In the genomic region with DNA sequence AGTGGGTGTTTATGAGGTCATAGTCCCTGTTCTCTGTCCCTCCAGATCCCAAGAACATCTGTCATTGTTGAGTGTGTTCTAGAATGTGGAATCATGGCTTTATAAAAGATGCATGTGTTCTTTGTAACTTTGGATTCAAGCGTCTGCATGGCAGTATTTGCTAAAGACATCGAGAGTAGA, we compare ENCODE assay signal across 8 mouse cellular contexts. TPM values are rescaled to one million over a fixed set of nuclear protein-coding genes. Genes with fewer than 3 reads are reported as not detected.
A peak's percentile ranks its signal among the peaks of the same experiment; 100 is the strongest.
DNase-seq lines count a peak whose midpoint lies in the region; ATAC-seq lines count a peak whose summit lies in the region.

A gene (plus strand): TSS at position 81 of the 180 bp plus-strand sequence.

- H3K9me3 ChIP-seq in kidney, embryonic 16.5 days (ENCODE audit: low read length): no peaks in the 10 kb centered on the region
- H3K9me3 ChIP-seq in embryonic facial prominence, embryonic 13.5 days: no peaks in the 10 kb centered on the region
- no peaks in the 10 kb centered on the region for H3K9me3 ChIP-seq in hindbrain, embryonic 13.5 days
- no peaks in the 10 kb centered on the region for H3K9me3 ChIP-seq in midbrain, embryonic 15.5 days

- H3K4me3 ChIP-seq in kidney, embryonic 16.5 days (ENCODE audit: low read length): peak within 1 kb of the TSS; percentile 93
- peak within 1 kb of the TSS; percentile 77 for H3K4me3 ChIP-seq in embryonic facial prominence, embryonic 13.5 days
- H3K4me3 ChIP-seq in hindbrain, embryonic 13.5 days: peak within 1 kb of the TSS; percentile 81
- peak within 1 kb of the TSS; percentile 75 for H3K4me3 ChIP-seq in midbrain, embryonic 15.5 days

- no peak for ATAC-seq in kidney, embryonic 16.5 days (ENCODE audit: low FRiP score, low TSS enrichment)
- ATAC-seq in embryonic facial prominence, embryonic 13.5 days (ENCODE audit: insufficient number of reproducible peaks, insufficient read depth, low FRiP score, low TSS enrichment, low read depth): 0 out of 2 replicates have a peak, but pooled peaks have one; percentile 2
- no peak for ATAC-seq in hindbrain, embryonic 13.5 days (ENCODE audit: low FRiP score)
- ATAC-seq in midbrain, embryonic 15.5 days (replicated peaks): no peak

- intact Hi-C loops in left cerebral cortex, postnatal 10 days (cut with DNase I): loop anchor here (5.0 to 10.0 kb wide), 2 partner anchors 194 to 1033 kb away; no protein-coding TSS in a partner anchor

- peak within 1 kb of the TSS; percentile 83 for H3K9ac ChIP-seq in kidney, embryonic 16.5 days (replicated peaks; ENCODE audit: low read length)
- peak within 1 kb of the TSS; percentile 82 for H3K9ac ChIP-seq in embryonic facial prominence, embryonic 13.5 days
- H3K9ac ChIP-seq in hindbrain, embryonic 13.5 days: peak within 1 kb of the TSS; percentile 85
- H3K9ac ChIP-seq in midbrain, embryonic 15.5 days: peak within 1 kb of the TSS; percentile 68

- peak within 1 kb of the TSS; percentile 75 for H3K4me2 ChIP-seq in kidney, embryonic 16.5 days (replicated peaks; ENCODE audit: low read depth, low read length)
- peak within 1 kb of the TSS; percentile 82 for H3K4me2 ChIP-seq in embryonic facial prominence, embryonic 13.5 days
- H3K4me2 ChIP-seq in hindbrain, embryonic 13.5 days: peak within 1 kb of the TSS; percentile 75
- H3K4me2 ChIP-seq in midbrain, embryonic 15.5 days: peak within 1 kb of the TSS; percentile 76

- H3K36me3 ChIP-seq in kidney, embryonic 16.5 days (ENCODE audit: insufficient read depth, low read length): 0 out of 2 replicates have a peak, but pooled peaks cover 2% of the 10 kb centered on the region
- H3K36me3 ChIP-seq in embryonic facial prominence, embryonic 13.5 days: peaks cover 6% of the 10 kb centered on the region; the same call in 1 of the 2 replicates
- peaks cover 10% of the 10 kb centered on the region; the same call in 1 of the 2 replicates for H3K36me3 ChIP-seq in hindbrain, embryonic 13.5 days
- H3K36me3 ChIP-seq in midbrain, embryonic 15.5 days (replicated peaks): no peaks in the 10 kb centered on the region

- H3K27me3 ChIP-seq in kidney, embryonic 16.5 days (ENCODE audit: insufficient read depth, low read length): no peaks in the 10 kb centered on the region
- no peaks in the 10 kb centered on the region for H3K27me3 ChIP-seq in embryonic facial prominence, embryonic 13.5 days
- no peaks in the 10 kb centered on the region for H3K27me3 ChIP-seq in hindbrain, embryonic 13.5 days
- H3K27me3 ChIP-seq in midbrain, embryonic 15.5 days (replicated peaks): no peaks in the 10 kb centered on the region

- DNase-seq in kidney, adult 11 months: no peak
- no peak for DNase-seq in cerebellum, postnatal 14 days
- DNase-seq in frontal cortex, postnatal 14 days (ENCODE audit: low spot score in 2 of 2): no peak
- DNase-seq in left cerebral cortex, postnatal 10 days (ENCODE audit: extremely low spot score in 1 of 2, low spot score in 2 of 2): no peak

- H3K27ac ChIP-seq in kidney, embryonic 16.5 days (ENCODE audit: low read length): peak within 1 kb of the TSS; percentile 71
- H3K27ac ChIP-seq in embryonic facial prominence, embryonic 13.5 days: peak within 1 kb of the TSS; percentile 9; the same call in 1 of the 2 replicates
- 0 out of 2 replicates have a peak within 1 kb of the TSS, but pooled peaks have one; percentile 13 for H3K27ac ChIP-seq in hindbrain, embryonic 13.5 days
- peak within 1 kb of the TSS; percentile 68 for H3K27ac ChIP-seq in midbrain, embryonic 15.5 days

- H3K4me1 ChIP-seq in kidney, embryonic 16.5 days (ENCODE audit: insufficient read depth, low read length): peaks cover 31% of the 10 kb centered on the region
- peaks cover 23% of the 10 kb centered on the region for H3K4me1 ChIP-seq in embryonic facial prominence, embryonic 13.5 days
- peaks cover 20% of the 10 kb centered on the region for H3K4me1 ChIP-seq in hindbrain, embryonic 13.5 days (replicated peaks)
- peaks cover 27% of the 10 kb centered on the region for H3K4me1 ChIP-seq in midbrain, embryonic 15.5 days

- 45% methylated on average over 2 of the region's 2 CpGs for WGBS in kidney, embryonic 16.5 days
- WGBS in embryonic facial prominence, embryonic 13.5 days: 51% methylated on average over 2 of the region's 2 CpGs
- 48% methylated on average over 2 of the region's 2 CpGs for WGBS in hindbrain, embryonic 13.5 days
- 53% methylated on average over 2 of the region's 2 CpGs for WGBS in midbrain, embryonic 15.5 days

RNA-seq across cellular contexts. Expression of the gene that starts here (rescaled TPM):
- 0.52 and 0.69 TPM in 2 replicates for polyA plus RNA-seq in kidney, embryonic 16.5 days (2015; fragmentation: Nextera tagmentation; extraction: Ambion mirVana)
- not detected in 2 replicates for polyA plus RNA-seq in embryonic facial prominence, embryonic 13.5 days (2015; fragmentation: Nextera tagmentation; extraction: Ambion mirVana)
- not detected in 2 replicates for polyA plus RNA-seq in hindbrain, embryonic 13.5 days (2015; fragmentation: Nextera tagmentation; extraction: Ambion mirVana)
- polyA plus RNA-seq in midbrain, embryonic 15.5 days (2015; fragmentation: Nextera tagmentation; extraction: Ambion mirVana): 0.08 TPM in 1 of 2 replicates, not detected in the other
- not detected for total RNA-seq in left cerebral cortex, postnatal 10 days (2021)

Comparison
In these comparisons a context has a peak if more than half of its experiments do, and no peak if none do; other contexts are left out.
1. Peak in ATAC-seq, H3K4me3 ChIP-seq, H3K27ac ChIP-seq, H3K9ac ChIP-seq and H3K4me2 ChIP-seq in embryonic facial prominence, embryonic 13.5 days; RNA of the gene not detected or under 1 TPM.
2. H3K27ac ChIP-seq: peak in every context shown above with its lines; median percentile 71 in kidney, embryonic 16.5 days; 68 in midbrain, embryonic 15.5 days; 13 in hindbrain, embryonic 13.5 days; 9 in embryonic facial prominence, embryonic 13.5 days.